Mouse (Mus musculus): ENCODE measurements around the gene Zfp101. TPM values are rescaled to one million over a fixed set of nuclear protein-coding genes. Genes with fewer than 3 reads are reported as not detected.

The Zfp101 gene
- total RNA-seq (2021): 1 to 10 TPM; 3.3 to 4.7 TPM
- long read RNA-seq, experiment 1, partial matches to known transcripts: 0 of 1 reads
- long read RNA-seq, experiment 1, other reads (novel, unspliced or antisense): 0 of 1 reads
- long read RNA-seq, experiment 2, partial matches to known transcripts: 0 of 3 reads
- long read RNA-seq, experiment 2, other reads (novel, unspliced or antisense): 0 of 3 reads

- peak; percentile 89 for DNase-seq
Measured at GRCm38 (mm10) chr17:33394182-33395034, at the start of gene Zfp101. Gene Zfp101 (minus strand): TSS chr17:33394641.

- DNase-seq: no peak
Measured at GRCm38 (mm10) chr17:33441159-33441558, 46.7 kb upstream of the Zfp101 start.

- DNase-seq: no peak
Measured at GRCm38 (mm10) chr17:33439922-33440321, 45.5 kb upstream of the Zfp101 start.

GRCm38 (mm10) chr17:33439148-33439547 is 44.7 kb upstream of the Zfp101 start:
- peak; percentile 54 for DNase-seq

- DNase-seq: no peak
Measured at GRCm38 (mm10) chr17:33432019-33432946, 37.8 kb upstream of the Zfp101 start, which contains the start of gene Actl9. Gene Actl9 (plus strand): TSS chr17:33432896.

- DNase-seq: no peak
Measured at GRCm38 (mm10) chr17:33392271-33392670, 2.2 kb downstream of the Zfp101 start.

GRCm38 (mm10) chr17:33385705-33386104 is 8.7 kb downstream of the Zfp101 start:
- DNase-seq: no peak

- DNase-seq: no peak
Measured at GRCm38 (mm10) chr17:33372795-33373194, 21.6 kb downstream of the Zfp101 start.

- DNase-seq: peak; percentile 80
Measured at GRCm38 (mm10) chr17:33358411-33359384, 35.7 kb downstream of the Zfp101 start, which contains the start of gene Zfp81. Gene Zfp81 (minus strand): TSS chr17:33358878.

GRCm38 (mm10) chr17:33352981-33353380 is 41.5 kb downstream of the Zfp101 start:
- no peak for DNase-seq

Other genes starting within 250 kb of the Zfp101 start
- gene Olfr55, start 226.2 kb downstream of the Zfp101 start, total RNA-seq (2021): not detected
- gene Olfr239, start 203.3 kb downstream of the Zfp101 start, total RNA-seq (2021): not detected
- under 1 TPM; 0.18 to 0.19 TPM for gene Olfr1564, start 173.0 kb downstream of the Zfp101 start, total RNA-seq (2021)
- gene Zfp955a, start 139.5 kb downstream of the Zfp101 start, total RNA-seq (2021): 1 to 10 TPM; 5.0 to 5.1 TPM
- not detected for gene Olfr63, start 130.0 kb downstream of the Zfp101 start, total RNA-seq (2021)
- gene Zfp955b, start 105.1 kb downstream of the Zfp101 start, total RNA-seq (2021): 10 to 100 TPM; 10.4 to 10.9 TPM
- 1 to 10 TPM; 2.6 to 2.8 TPM for gene Zfp81, start 35.8 kb downstream of the Zfp101 start, total RNA-seq (2021)
- gene Actl9, start 38.3 kb upstream of the Zfp101 start, total RNA-seq (2021): not detected
- gene Adamts10, start 129.6 kb upstream of the Zfp101 start, total RNA-seq (2021): 10 to 100 TPM; 12.1 to 13.2 TPM
- gene Myo1f, start 161.1 kb upstream of the Zfp101 start, total RNA-seq (2021): under 1 TPM; 0.62 to 1.00 TPM
- gene Zfp414, start 234.4 kb upstream of the Zfp101 start, total RNA-seq (2021): 1 to 10 TPM; 6.0 to 6.6 TPM
- not detected for gene Pram1, start 243.4 kb upstream of the Zfp101 start, total RNA-seq (2021)

Data from gastrocnemius, postnatal 25 days (tissue).